Mouse (Mus musculus) C2C12 (cell line): ENCODE data around the gene Ptprt.

Experiments
- CTCF ChIP-seq: IDR thresholded peaks from one replicate; pipeline ENCODE4 v1.5.1; 2011; ENCODE audit not compliant: control insufficient read depth, insufficient read depth, insufficient read length
- MAX ChIP-seq: IDR thresholded peaks from one replicate; pipeline ENCODE4 v1.6.1; 2011; ENCODE audit warnings: mild to moderate bottlenecking, control low read depth
- MYOG ChIP-seq: IDR thresholded peaks from one replicate; pipeline ENCODE4 v1.6.1; 2011; ENCODE audit not compliant: control insufficient read depth, insufficient read length; ENCODE audit errors: extremely low read depth
- USF1 ChIP-seq: IDR thresholded peaks from one replicate; pipeline ENCODE4 v1.6.1; 2011; ENCODE audit warnings: low read depth, mild to moderate bottlenecking, control low read depth, moderate library complexity

DNA sequence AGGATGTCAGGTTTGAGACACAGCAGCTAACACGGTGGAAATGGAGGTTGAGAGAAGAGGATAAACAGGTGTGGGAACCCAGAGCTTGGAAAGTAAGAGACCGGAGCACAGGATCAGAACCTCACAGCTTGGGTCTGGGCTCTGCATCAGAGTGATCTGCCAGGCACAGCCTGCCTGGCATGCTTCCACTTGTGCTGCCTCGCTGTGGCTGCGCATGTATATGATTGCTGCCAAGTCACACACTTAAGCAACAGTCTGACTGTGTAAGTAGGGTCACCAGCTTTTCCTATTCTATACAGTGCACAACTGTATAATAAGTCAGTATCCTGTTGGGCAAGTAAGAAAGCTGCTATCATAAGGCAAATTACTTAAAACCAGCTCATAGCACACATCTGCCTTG lies 249.9 kb downstream of the Ptprt start:
- no peak for TF ChIP-seq CTCF
- TF ChIP-seq MAX, result no peak
- no peak for TF ChIP-seq USF1
- TF ChIP-seq MYOG, result no peak
